In the genomic region with DNA sequence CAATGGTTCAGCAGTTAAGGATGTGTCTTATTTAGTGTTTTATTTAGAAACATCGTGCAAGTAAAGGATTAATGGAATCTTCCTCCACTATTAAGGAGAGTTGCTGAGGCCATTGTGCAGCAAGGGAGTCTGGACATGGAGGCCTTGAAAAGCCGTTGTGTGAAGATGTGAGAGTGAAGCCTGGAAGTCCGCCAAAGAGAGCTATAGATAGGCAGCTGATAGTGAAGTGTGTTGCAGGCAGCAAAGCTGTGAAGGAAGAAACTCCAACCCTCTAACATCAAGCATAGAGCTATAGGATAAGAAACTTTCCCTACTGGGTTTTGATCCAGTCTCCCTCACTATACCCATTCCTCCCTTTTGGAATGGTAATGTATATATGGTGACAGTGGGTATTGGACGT, we compare ENCODE assay signal across 17 mouse cellular contexts.
"Had no signal": no experiment of that assay in that cellular context is flagged by ENCODE, and none has a peak within 500 bp of the region (broad histone marks: within the 10 kb centered on the region; RNA-seq: fewer than 3 reads in every experiment).

No protein-coding gene starts in this region.

- H3K27ac ChIP-seq: neural tube, embryonic 12.5 days; neural tube, embryonic 13.5 days; neural tube, embryonic 15.5 days; stomach, embryonic 15.5 days; stomach, postnatal 0 days had no signal

- H3K9ac ChIP-seq: neural tube, embryonic 12.5 days; neural tube, embryonic 13.5 days; neural tube, embryonic 15.5 days; stomach, embryonic 15.5 days had no signal

- H3K4me2 ChIP-seq: neural tube, embryonic 12.5 days; neural tube, embryonic 13.5 days; neural tube, embryonic 15.5 days; stomach, embryonic 15.5 days had no signal

- H3K27me3 ChIP-seq: neural tube, embryonic 12.5 days; neural tube, embryonic 13.5 days; neural tube, embryonic 15.5 days; stomach, embryonic 15.5 days had no signal

- H3K36me3 ChIP-seq: neural tube, embryonic 12.5 days; neural tube, embryonic 13.5 days; neural tube, embryonic 15.5 days; stomach, embryonic 15.5 days had no signal

- H3K9me3 ChIP-seq: neural tube, embryonic 12.5 days; neural tube, embryonic 13.5 days; neural tube, embryonic 15.5 days; stomach, embryonic 15.5 days had no signal

- DNase-seq: retina, postnatal 1 day; right cerebral cortex, adult 18-20 months; right cerebral cortex, postnatal 14 days; right cerebral cortex, postnatal 25 days; right cerebral cortex, postnatal 4 days; spleen, adult 18-20 months; thymus, adult 18-20 months; thymus, adult 2 months; thymus, postnatal 14 days; thymus, postnatal 25 days; thymus, postnatal 36 days; thymus, postnatal 4 days had no signal

- H3K4me3 ChIP-seq: neural tube, embryonic 12.5 days; neural tube, embryonic 13.5 days; neural tube, embryonic 15.5 days; stomach, embryonic 15.5 days had no signal

- H3K4me1 ChIP-seq: neural tube, embryonic 12.5 days; neural tube, embryonic 13.5 days; neural tube, embryonic 15.5 days; stomach, embryonic 15.5 days had no signal
